Mouse (Mus musculus) skeletal muscle tissue, postnatal 0 days (tissue): ENCODE results near the gene Fam122b. TPM values are rescaled to one million over a fixed set of nuclear protein-coding genes. Genes with fewer than 3 reads are reported as not detected.

Source experiments
- polyA plus RNA-seq: library from polyadenylated mRNA; unstranded; fragments of >200 nt; fragmentation: Nextera tagmentation; extraction: Ambion mirVana; gene quantifications from 2 replicates; pipeline ENCODE4 v1.2.1, GENCODE M21; 2015

Fam122b gene
- polyA plus RNA-seq: 18.3 and 19.8 TPM in 2 replicates

DNA sequence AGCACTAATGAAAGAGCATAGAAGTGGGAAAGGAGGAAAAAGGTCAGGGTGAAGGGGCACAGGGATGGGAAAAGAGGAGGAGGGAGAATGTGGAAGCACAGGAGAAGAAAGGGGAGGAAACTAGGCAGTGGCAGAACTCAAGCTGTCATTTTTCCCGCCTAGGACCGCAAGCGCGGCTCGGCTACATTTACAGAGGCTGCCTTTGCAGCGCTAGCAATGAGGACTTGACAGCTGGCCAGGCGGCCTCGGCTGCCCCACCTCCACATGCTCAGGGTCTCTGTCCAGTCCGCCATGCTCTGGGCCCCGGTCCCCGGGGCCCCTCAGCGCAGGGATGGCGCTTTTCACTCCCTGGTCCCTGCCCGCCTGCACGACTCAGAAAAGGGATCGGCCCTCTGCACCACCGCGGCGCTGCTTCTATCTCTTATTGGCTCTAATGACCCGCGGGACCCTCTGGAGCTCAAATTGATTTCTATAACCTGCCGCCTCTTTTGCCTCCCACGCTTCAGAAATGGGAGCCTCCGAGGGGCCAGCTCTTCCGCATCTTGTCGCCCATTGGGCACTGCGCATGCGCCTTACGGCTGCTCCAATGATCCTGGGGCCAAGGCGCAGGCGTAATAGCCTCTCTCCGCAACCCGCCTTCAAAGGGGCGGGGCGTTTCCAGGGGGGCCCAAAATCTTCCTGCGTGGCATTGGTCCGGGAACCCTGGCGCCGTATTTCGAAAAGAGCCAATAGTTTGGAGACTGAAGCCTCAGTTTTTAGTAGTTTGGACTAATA lies at the start of gene Fam122b:
TSS of gene Fam122b (minus strand) at position 517 of the 774 bp plus-strand sequence.

DNA sequence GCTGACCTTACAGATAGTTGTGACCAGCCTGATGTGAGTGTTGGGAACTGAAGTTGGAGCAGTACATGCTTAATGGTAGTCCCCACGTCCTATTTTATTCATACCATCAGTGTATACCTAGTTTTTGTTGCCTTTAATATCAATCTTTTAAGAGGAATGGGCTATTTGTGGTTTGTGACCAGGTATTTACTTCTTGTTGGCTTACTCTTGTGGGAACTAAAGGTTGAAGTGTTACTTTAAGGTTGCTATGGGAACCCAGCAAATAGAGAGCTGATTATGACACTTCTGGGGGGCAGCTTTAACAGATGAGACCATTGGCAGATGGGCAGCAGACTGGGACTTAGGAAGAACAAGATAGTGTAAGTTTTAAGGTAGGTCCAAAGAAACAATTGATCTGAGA lies 3.5 kb upstream of the Fam122b start, which contains the start of gene Fam122c:
TSS of gene Fam122c (plus strand) at position 301 of the 400 bp plus-strand sequence.

DNA sequence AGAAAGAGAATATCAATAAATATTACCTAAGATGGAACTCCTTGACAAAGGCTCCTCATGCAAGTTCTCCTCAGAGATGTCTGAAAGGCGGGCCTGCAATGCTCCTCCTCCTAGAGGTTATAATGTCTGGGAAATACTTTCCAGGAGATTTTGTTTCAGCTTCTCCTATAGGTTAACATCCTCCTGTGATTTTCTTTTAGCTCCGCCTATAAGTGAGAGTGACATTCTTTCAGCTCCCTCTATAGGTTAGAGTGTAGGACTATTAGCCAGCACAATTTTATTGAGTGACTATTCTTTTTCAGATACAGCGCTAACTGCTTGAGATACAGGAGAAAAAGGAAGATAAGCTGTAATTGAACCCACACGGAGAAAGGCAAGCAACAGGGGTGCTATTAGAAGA lies 29.6 kb downstream of the Fam122b start, which contains the start of gene Plac1:
TSS of gene Plac1 (minus strand) at position 101 of the 400 bp plus-strand sequence.

Other genes with a start within 250 kb of the Fam122b start
- 4.6 and 5.7 TPM in 2 replicates for gene Plac1, start 29.7 kb downstream of the Fam122b start, polyA plus RNA-seq
- gene Fam122c, start 3.6 kb upstream of the Fam122b start, polyA plus RNA-seq: not detected in 2 replicates
- 203 and 218 TPM in 2 replicates for gene Mospd1, start 100.7 kb upstream of the Fam122b start, polyA plus RNA-seq
- not detected in 2 replicates for gene Etd, start 165.1 kb upstream of the Fam122b start, polyA plus RNA-seq